Mouse (Mus musculus): ENCODE measurements around the gene Ska3. TPM values are rescaled to one million over a fixed set of nuclear protein-coding genes. Genes with fewer than 3 reads are reported as not detected.

Ska3 gene
- total and polyA plus RNA-seq, 3 experiments = 14.7 to 46.3 (median 40.2) TPM

- dilution Hi-C loops (cut with MboI; ENCODE audit: extremely low pct_ligation_motif_present, extremely low pct_unique_long_range_greater_than_20kb, low sequenced_read_pairs) (no loop called here), in situ Hi-C loops (cut with MboI; ENCODE audit: low pct_ligation_motif_present, low pct_unique_long_range_greater_than_20kb, low sequenced_read_pairs) (no loop called here)
- Histone ChIP-seq H3K79me2 (replicated peaks; ENCODE audit: control insufficient read depth, extremely low read depth, insufficient read depth, poor library complexity, severe bottlenecking) (peaks cover 29% of the 10 kb centered on the region), H3K4me1 (ENCODE audit: control insufficient read depth in 1 of 2, insufficient read depth in 2 of 2) (peaks cover 8 to 25% of the 10 kb centered on the region in 2 experiments), H3K9ac (ENCODE audit: insufficient read depth, low read depth) (no peak overlapping the region), H3K4me2 (ENCODE audit: insufficient read depth, low read depth, poor library complexity, severe bottlenecking) (no peak overlapping the region), H3K27me3 (replicated peaks) (no peaks in the 10 kb centered on the region), H3K4me3 (replicated peaks in 1 of 3; ENCODE audit: low read depth in 2 of 3, low read length in 2 of 3, poor library complexity in 1 of 3) (no peak overlapping the region), H3K9me3 (replicated peaks; ENCODE audit: low read length) (peaks cover 3% of the 10 kb centered on the region), H3K27ac (ENCODE audit: insufficient read depth, low read depth) (no peak overlapping the region), H3K36me3 (replicated peaks in 1 of 2; ENCODE audit: control insufficient read depth in 1 of 2, insufficient read depth in 1 of 2, low read length in 1 of 2) (peaks cover 57 to 81% of the 10 kb centered on the region in 2 experiments)
- TF ChIP-seq BHLHE40 (IDR thresholded peaks at IDR 0.05; ENCODE audit: low read depth, low read length) (no peak), SIN3A (IDR thresholded peaks at IDR 0.05; ENCODE audit: low read length) (no peak), NELFE (IDR thresholded peaks at IDR 0.05; ENCODE audit: low read depth, low read length) (no peak), POLR2AphosphoS2 (IDR thresholded peaks at IDR 0.05; ENCODE audit: low read depth, low read length) (0 out of 2 replicates have a peak, but pooled peaks have one; percentile 48)
- no peak for DNase-seq (ENCODE audit: extremely low read depth)
These were observed 22.3 kb downstream of the Ska3 start for GRCm38 (mm10) chr14:57803731-57804130.

- peak; percentile 99 for DNase-seq (ENCODE audit: extremely low read depth)
- Histone ChIP-seq H3K4me2 (ENCODE audit: insufficient read depth, low read depth, poor library complexity, severe bottlenecking) (peak within 1 kb of the TSS; percentile 100), H3K27ac (ENCODE audit: insufficient read depth, low read depth) (peak within 1 kb of the TSS; percentile 36), H3K9me3 (replicated peaks; ENCODE audit: low read length) (no peaks in the 10 kb centered on the region), H3K9ac (ENCODE audit: insufficient read depth, low read depth) (peak within 1 kb of the TSS; percentile 90), H3K4me3 (replicated peaks in 1 of 3; ENCODE audit: low read depth in 2 of 3, low read length in 2 of 3, poor library complexity in 1 of 3) (peak within 1 kb of the TSS; percentile 76 to 93 (median 91)), H3K79me2 (replicated peaks; ENCODE audit: control insufficient read depth, extremely low read depth, insufficient read depth, poor library complexity, severe bottlenecking) (peaks cover 33% of the 10 kb centered on the region), H3K27me3 (replicated peaks) (peaks cover 8% of the 10 kb centered on the region), H3K4me1 (ENCODE audit: control insufficient read depth in 1 of 2, insufficient read depth in 2 of 2) (peaks cover 8 to 14% of the 10 kb centered on the region in 2 experiments), H3K36me3 (replicated peaks in 1 of 2; ENCODE audit: control insufficient read depth in 1 of 2, insufficient read depth in 1 of 2, low read length in 1 of 2) (peaks cover 20 to 30% of the 10 kb centered on the region in 2 experiments)
- dilution Hi-C loops (cut with MboI; ENCODE audit: extremely low pct_ligation_motif_present, extremely low pct_unique_long_range_greater_than_20kb, low sequenced_read_pairs) (no loop called here), in situ Hi-C loops (cut with MboI; ENCODE audit: low pct_ligation_motif_present, low pct_unique_long_range_greater_than_20kb, low sequenced_read_pairs) (no loop called here)
- TF ChIP-seq USF2 (conservative IDR thresholded peaks at IDR 0.05; ENCODE audit: low read depth, low read length) (no peak), JUND (conservative IDR thresholded peaks at IDR 0.05; ENCODE audit: low read depth, low read length) (no peak), KAT2A (IDR thresholded peaks at IDR 0.05; ENCODE audit: insufficient replicate concordance, low read length) (no peak), UBTF (IDR thresholded peaks at IDR 0.05; ENCODE audit: low read depth, low read length) (no peak), MAFK (IDR thresholded peaks at IDR 0.05; ENCODE audit: insufficient replicate concordance, low read length) (no peak), ELF1 (IDR thresholded peaks at IDR 0.05; ENCODE audit: low read depth, low read length) (peak; percentile 91), POLR2A (IDR thresholded peaks at IDR 0.05; ENCODE audit: low read depth, low read length) (peak; percentile 89), TCF12 (IDR thresholded peaks at IDR 0.05; ENCODE audit: low read depth, low read length) (peak; percentile 52; the same call in 1 of the 2 replicates), USF1 (IDR thresholded peaks at IDR 0.05; ENCODE audit: low read depth, low read length) (no peak), MEF2A (IDR thresholded peaks at IDR 0.05; ENCODE audit: borderline replicate concordance, low read depth, low read length) (no peak), PAX5 (IDR thresholded peaks at IDR 0.05; ENCODE audit: low read length) (no peak), NRF1 (IDR thresholded peaks at IDR 0.05; ENCODE audit: low read depth, low read length) (peak; percentile 91), MAX (IDR thresholded peaks at IDR 0.05; ENCODE audit: low read length) (peak; percentile 51; the same call in 1 of the 2 replicates), CTCF (conservative IDR thresholded peaks at IDR 0.05 in 1 of 2, IDR thresholded peaks at IDR 0.05 in 1 of 2; ENCODE audit: low read depth in 2 of 2, low read length in 2 of 2) (no peak), CHD2 (IDR thresholded peaks at IDR 0.05; ENCODE audit: low read length) (peak; percentile 98), MAZ (IDR thresholded peaks at IDR 0.05; ENCODE audit: low read depth, low read length) (no peak), ETS1 (conservative IDR thresholded peaks at IDR 0.05; ENCODE audit: low read depth, low read length) (no peak), EP300 (IDR thresholded peaks at IDR 0.05; ENCODE audit: low read length) (no peak), IRF4 (IDR thresholded peaks at IDR 0.05; ENCODE audit: low read depth, low read length) (no peak), ZNF384 (IDR thresholded peaks at IDR 0.05; ENCODE audit: low read depth, low read length) (no peak), ZKSCAN1 (IDR thresholded peaks at IDR 0.05; ENCODE audit: borderline replicate concordance, low read depth, low read length) (no peak), HCFC1 (IDR thresholded peaks at IDR 0.05; ENCODE audit: low read depth, low read length) (peak; percentile 76), JUN (IDR thresholded peaks at IDR 0.05; ENCODE audit: insufficient read depth, low read depth, low read length) (no peak), RAD21 (IDR thresholded peaks at IDR 0.05; ENCODE audit: low read depth, low read length) (no peak), SIN3A (IDR thresholded peaks at IDR 0.05; ENCODE audit: low read length) (peak; percentile 60), GABPA (IDR thresholded peaks at IDR 0.05; ENCODE audit: insufficient replicate concordance, low read depth, low read length) (no peak), CHD1 (IDR thresholded peaks at IDR 0.05; ENCODE audit: low read depth, low read length) (no peak), SMC3 (IDR thresholded peaks at IDR 0.05; ENCODE audit: low read depth, low read length) (no peak)
These were observed 27.7 kb downstream of the Ska3 start, which contains the start of gene Sap18 for GRCm38 (mm10) chr14:57797991-57798931. Sap18 (plus strand) TSS chr14:57798180.
